Mouse (Mus musculus) heart, adult 2 months (tissue): ENCODE data around the gene Abcb10.

Source experiments
- CTCF ChIP-seq: fragments of 200-600 bp; IDR thresholded peaks from 2 replicates; pipeline ENCODE4 v1.8.1; 2022; ENCODE audit warnings: antibody characterized with exemption, mild to moderate bottlenecking, moderate library complexity
- EP300 ChIP-seq: fragments of 200-500 bp; IDR thresholded peaks from 2 replicates; pipeline ENCODE4 v1.6.1; 2011; ENCODE audit warnings: low read depth, low read length, control low read depth; ENCODE audit not compliant: insufficient read depth
- POLR2A ChIP-seq: fragments of 200-500 bp; IDR thresholded peaks from 2 replicates; pipeline ENCODE4 v1.6.1; 2011; ENCODE audit warnings: mild to moderate bottlenecking, low read depth, low read length, control low read depth; ENCODE audit not compliant: insufficient read depth

- TF ChIP-seq CTCF (no peak), POLR2A (no peak), EP300 (no peak)
Observed at GRCm38 (mm10) chr8:123949686-123949986, 33.3 kb downstream of the Abcb10 start.
